Mouse (Mus musculus) lung, postnatal 0 days (tissue): ENCODE results near the gene Gm525.

Experiments used
- CTCF ChIP-seq: IDR thresholded peaks from 2 replicates; pipeline ENCODE4 v1.5.1; 2016; ENCODE audit warnings: antibody characterized with exemption, mild to moderate bottlenecking
- EP300 ChIP-seq: IDR thresholded peaks from 2 replicates; pipeline ENCODE4 v1.6.1; 2016; ENCODE audit warnings: antibody characterized with exemption, mild to moderate bottlenecking, control low read depth

GRCm38 (mm10) chr11:89073541-89073940, at the start of gene Gm525:
- TF ChIP-seq CTCF = no peak
- TF ChIP-seq EP300 = no peak
